Mouse (Mus musculus): ENCODE results near the gene Gps2. TPM values are rescaled to one million over a fixed set of nuclear protein-coding genes. Genes with fewer than 3 reads are reported as not detected.

Gene Gps2
- total and polyA plus RNA-seq, 3 experiments = 78.0 to 113 TPM; not detected in 1

- Histone ChIP-seq H3K4me3 (ENCODE audit: control insufficient read depth in 1 of 2, insufficient read depth in 1 of 2, low read depth in 2 of 2, low read length in 2 of 2) (peak overlapping the region; percentile 47 to 72), H3K9ac (ENCODE audit: control insufficient read depth, low read depth, low read length, poor library complexity, severe bottlenecking) (peak overlapping the region; percentile 68), H3K9me3 (replicated peaks; ENCODE audit: insufficient read depth, low read length) (no peaks in the 10 kb centered on the region), H3K4me1 (ENCODE audit: control insufficient read depth in 1 of 2, insufficient read depth in 2 of 2, low read length in 2 of 2) (peaks cover 13 to 25% of the 10 kb centered on the region in 2 experiments), H3K27ac (ENCODE audit: control insufficient read depth, low read depth, low read length) (peak overlapping the region; percentile 71), H3K36me3 (ENCODE audit: control insufficient read depth in 1 of 2, insufficient read depth in 2 of 2, low read length in 2 of 2) (peaks cover 0 to 15% of the 10 kb centered on the region in 2 experiments; a peak in 2 of 4 replicates), H3K27me3 (ENCODE audit: control insufficient read depth in 1 of 2, insufficient read depth in 2 of 2, low read length in 2 of 2) (no peaks in the 10 kb centered on the region), H3K79me2 (ENCODE audit: control insufficient read depth, insufficient read depth, low read length, poor library complexity) (no peaks in the 10 kb centered on the region; the same call in none of the 2 replicates)
- no peak for TF ChIP-seq MYB (IDR thresholded peaks at IDR 0.05; ENCODE audit: low read depth, low read length)
- 0 out of 2 replicates have a peak, but pooled peaks have one; percentile 37 for TF ChIP-seq BHLHE40 (IDR thresholded peaks at IDR 0.05; ENCODE audit: borderline replicate concordance, low read depth, low read length)
- no peak for TF ChIP-seq MAFK (IDR thresholded peaks at IDR 0.05; ENCODE audit: borderline replicate concordance, low read depth, low read length)
- no peak; the same call in 1 of the 2 replicates for TF ChIP-seq ELF1 (IDR thresholded peaks at IDR 0.05; ENCODE audit: low read depth, low read length)
- peak; percentile 39; the same call in 1 of the 2 replicates for TF ChIP-seq SIN3A (IDR thresholded peaks at IDR 0.05; ENCODE audit: low read length)
- no peak for TF ChIP-seq E2F4 (IDR thresholded peaks at IDR 0.05; ENCODE audit: borderline replicate concordance, low read depth, low read length)
- 0 out of 4 replicates have a peak, but pooled peaks of 1 of the 2 experiments have one; percentile 14 for TF ChIP-seq POLR2A (IDR thresholded peaks at IDR 0.05; ENCODE audit: control insufficient read depth in 1 of 2, insufficient read depth in 1 of 2, low read depth in 1 of 2, low read length in 2 of 2, poor library complexity in 1 of 2)
- TF ChIP-seq TCF12 (IDR thresholded peaks at IDR 0.05; ENCODE audit: low read depth, low read length) = no peak
- no peak for TF ChIP-seq TAL1 (IDR thresholded peaks at IDR 0.05; ENCODE audit: low read length)
- no peak for TF ChIP-seq UBTF (IDR thresholded peaks at IDR 0.05; ENCODE audit: borderline replicate concordance, insufficient read depth, low read depth, low read length)
- TF ChIP-seq HCFC1 (IDR thresholded peaks at IDR 0.05; ENCODE audit: low read depth, low read length) = peak; percentile 54; the same call in 1 of the 2 replicates
- peak in 1 of 2 experiments; percentile 67; a peak in 3 of 4 replicates for TF ChIP-seq EP300 (IDR thresholded peaks at IDR 0.05; ENCODE audit: low read depth in 1 of 2, low read length in 2 of 2)
- no peak for TF ChIP-seq CHD1 (IDR thresholded peaks at IDR 0.05; ENCODE audit: low read depth, low read length)
- TF ChIP-seq ETS1 (IDR thresholded peaks at IDR 0.05; ENCODE audit: low read depth, low read length) = peak; percentile 30; the same call in 1 of the 2 replicates
- TF ChIP-seq MAX (IDR thresholded peaks at IDR 0.05; ENCODE audit: low read length) = no peak
- no peak for TF ChIP-seq POLR2AphosphoS2 (IDR thresholded peaks at IDR 0.05; ENCODE audit: low read length)
- no peak for TF ChIP-seq ZMIZ1 (IDR thresholded peaks at IDR 0.05; ENCODE audit: low read depth, low read length)
- TF ChIP-seq CHD2 (IDR thresholded peaks at IDR 0.05; ENCODE audit: low read length) = peak; percentile 26; the same call in 1 of the 2 replicates
- TF ChIP-seq ZC3H11A (IDR thresholded peaks at IDR 0.05; ENCODE audit: low read depth, low read length) = no peak
- DNase-seq (ENCODE audit: low read depth, low spot score) = peak; percentile 74
These were observed 19.0 kb upstream of the Gps2 start for GRCm38 (mm10) chr11:69894671-69895070.

GRCm38 (mm10) chr11:69895291-69895690 is 18.4 kb upstream of the Gps2 start, which contains the start of gene Acap1:
Gene Acap1 (minus strand): TSS chr11:69895539.
- Histone ChIP-seq H3K27me3 (ENCODE audit: control insufficient read depth in 1 of 2, insufficient read depth in 2 of 2, low read length in 2 of 2) (no peaks in the 10 kb centered on the region), H3K27ac (ENCODE audit: control insufficient read depth, low read depth, low read length) (peak within 1 kb of the TSS; percentile 71), H3K4me3 (ENCODE audit: control insufficient read depth in 1 of 2, insufficient read depth in 1 of 2, low read depth in 2 of 2, low read length in 2 of 2) (peak within 1 kb of the TSS; percentile 47 to 72), H3K9me3 (replicated peaks; ENCODE audit: insufficient read depth, low read length) (no peaks in the 10 kb centered on the region), H3K9ac (ENCODE audit: control insufficient read depth, low read depth, low read length, poor library complexity, severe bottlenecking) (peak within 1 kb of the TSS; percentile 68), H3K79me2 (ENCODE audit: control insufficient read depth, insufficient read depth, low read length, poor library complexity) (no peaks in the 10 kb centered on the region; the same call in none of the 2 replicates), H3K4me1 (ENCODE audit: control insufficient read depth in 1 of 2, insufficient read depth in 2 of 2, low read length in 2 of 2) (peaks cover 13 to 26% of the 10 kb centered on the region in 2 experiments), H3K36me3 (ENCODE audit: control insufficient read depth in 1 of 2, insufficient read depth in 2 of 2, low read length in 2 of 2) (peaks cover 0 to 15% of the 10 kb centered on the region in 2 experiments; a peak in 2 of 4 replicates)
- peak; percentile 78 for DNase-seq (ENCODE audit: low read depth, low spot score)
- TF ChIP-seq MAFK (IDR thresholded peaks at IDR 0.05; ENCODE audit: borderline replicate concordance, low read depth, low read length) (no peak), TAL1 (IDR thresholded peaks at IDR 0.05; ENCODE audit: low read length) (no peak), POLR2A (IDR thresholded peaks at IDR 0.05; ENCODE audit: control insufficient read depth in 1 of 2, insufficient read depth in 1 of 2, low read depth in 1 of 2, low read length in 2 of 2, poor library complexity in 1 of 2) (peak in 1 of 2 experiments; percentile 60; a peak in 2 of 4 replicates), EP300 (IDR thresholded peaks at IDR 0.05; ENCODE audit: low read depth in 1 of 2, low read length in 2 of 2) (no peak), ELF1 (IDR thresholded peaks at IDR 0.05; ENCODE audit: low read depth, low read length) (0 out of 2 replicates have a peak, but pooled peaks have one; percentile 7), TCF12 (IDR thresholded peaks at IDR 0.05; ENCODE audit: low read depth, low read length) (no peak), RCOR1 (IDR thresholded peaks at IDR 0.05; ENCODE audit: low read depth, low read length) (no peak; the same call in 1 of the 2 replicates), POLR2AphosphoS2 (IDR thresholded peaks at IDR 0.05; ENCODE audit: low read length) (no peak), MAZ (IDR thresholded peaks at IDR 0.05; ENCODE audit: low read depth, low read length) (peak; percentile 77; the same call in 1 of the 2 replicates), ZKSCAN1 (IDR thresholded peaks at IDR 0.05; ENCODE audit: low read depth, low read length) (no peak), HCFC1 (IDR thresholded peaks at IDR 0.05; ENCODE audit: low read depth, low read length) (0 out of 2 replicates have a peak, but pooled peaks have one; percentile 10), NELFE (IDR thresholded peaks at IDR 0.05; ENCODE audit: low read depth, low read length) (peak; percentile 59), GABPA (IDR thresholded peaks at IDR 0.05; ENCODE audit: low read depth, low read length) (no peak), CHD2 (IDR thresholded peaks at IDR 0.05; ENCODE audit: low read length) (no peak), JUND (IDR thresholded peaks at IDR 0.05; ENCODE audit: low read depth, low read length) (no peak), SIN3A (IDR thresholded peaks at IDR 0.05; ENCODE audit: low read length) (no peak; the same call in 1 of the 2 replicates), TBP (IDR thresholded peaks at IDR 0.05; ENCODE audit: low read depth, low read length) (no peak), KAT2A (conservative IDR thresholded peaks at IDR 0.05; ENCODE audit: low read depth, low read length) (no peak), RAD21 (IDR thresholded peaks at IDR 0.05; ENCODE audit: low read depth, low read length) (no peak), ZC3H11A (IDR thresholded peaks at IDR 0.05; ENCODE audit: low read depth, low read length) (no peak), CTCF (IDR thresholded peaks at IDR 0.05 in 2 of 3, conservative IDR thresholded peaks at IDR 0.05 in 1 of 3; ENCODE audit: control insufficient read depth in 1 of 3, insufficient read depth in 1 of 3, low read depth in 2 of 3, low read length in 3 of 3, poor library complexity in 1 of 3, severe bottlenecking in 1 of 3) (no peak)

Measured in MEL (cell line).